Mouse (Mus musculus) left cerebral cortex, postnatal 14 days (tissue): Measurements from ENCODE around the gene Tbc1d30. TPM values are rescaled to one million over a fixed set of nuclear protein-coding genes. Genes with fewer than 3 reads are reported as not detected.

Experiments
- DNase-seq, 2 experiments: peaks; one replicate each; pipeline ENCODE4 v3.0.0; 2021 to 2022; ENCODE audit warnings: low spot score in 2 of 2, mixed read lengths in 1 of 2
- intact Hi-C: fragments of 180-260 bp; cut with DNase I; formaldehyde crosslinking; loops from one replicate; pipeline ENCODE4 v1.15.1; 2025
- total RNA-seq, 2 experiments: library from RNA; stranded (reverse); gene quantifications; 2 replicates each; pipeline ENCODE4 v1.2.3; 2021

Gene Tbc1d30
- total RNA-seq, 2 experiments from 2014 or later: 72.0 to 79.1 TPM

- DNase-seq: no peak
- intact Hi-C loops: no loop called here
Observed at GRCm38 (mm10) chr10:121289970-121290681, 61.0 kb downstream of the Tbc1d30 start.

DNA sequence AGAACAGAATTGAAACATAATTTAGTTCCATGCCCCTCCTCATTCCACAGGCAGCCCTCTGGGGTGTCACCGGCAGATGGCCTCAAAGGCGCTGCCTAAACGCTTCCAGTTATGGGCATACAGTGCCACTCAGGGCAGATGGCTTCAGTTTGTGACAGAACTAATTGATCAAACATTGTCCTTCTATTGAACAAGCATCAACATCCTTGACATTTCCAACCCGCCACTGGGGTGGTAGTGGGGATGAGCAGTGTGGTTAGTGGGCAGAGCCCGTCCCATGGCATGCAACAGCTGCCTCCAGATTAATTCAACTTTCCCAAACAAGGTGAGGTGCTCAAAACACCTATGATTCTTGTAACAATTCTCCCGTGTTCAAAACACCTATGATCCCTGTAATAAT lies 68.2 kb downstream of the Tbc1d30 start:
- DNase-seq: no peak
- intact Hi-C loops: no loop called here

DNA sequence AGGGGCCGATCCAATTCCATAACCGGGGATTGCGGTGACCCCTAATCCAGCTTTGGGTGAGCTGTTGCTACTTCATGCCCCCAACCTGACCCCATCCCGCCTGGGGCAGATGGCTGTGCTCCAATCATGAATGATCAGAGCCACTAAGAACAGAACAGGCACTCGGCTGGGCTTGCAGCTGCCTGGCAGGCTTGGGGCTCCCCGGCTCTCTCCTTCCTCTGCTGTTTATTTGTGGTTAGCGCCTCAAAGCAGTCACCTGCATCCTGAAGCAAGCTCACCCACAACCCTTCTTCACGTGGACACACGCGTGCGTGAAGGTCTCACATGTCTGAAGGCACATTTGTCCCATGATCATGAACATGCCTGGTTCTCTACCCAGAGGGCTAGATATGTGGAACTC lies 68.6 kb downstream of the Tbc1d30 start:
- no peak for DNase-seq
- intact Hi-C loops: no loop called here

DNA sequence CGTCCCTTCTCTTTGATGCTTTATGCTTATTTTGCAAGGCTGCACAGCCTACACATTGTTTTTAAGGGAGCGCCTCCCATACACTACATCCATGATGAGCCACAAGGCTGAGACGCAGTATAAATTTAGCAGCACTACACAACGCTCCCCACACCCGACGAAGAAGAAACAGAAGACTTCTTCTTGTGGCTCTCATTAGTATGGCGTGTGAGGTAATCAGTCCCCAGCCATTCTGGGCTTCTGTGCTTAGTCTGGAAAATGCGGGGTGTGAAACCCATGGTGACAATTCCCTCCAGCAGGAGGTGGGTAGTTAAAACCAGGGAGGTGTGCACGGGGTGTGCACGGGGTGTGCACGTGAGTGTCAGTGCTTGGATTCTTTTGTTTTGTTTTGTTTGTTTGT lies 70.1 kb downstream of the Tbc1d30 start:
- intact Hi-C loops: no loop called here
- DNase-seq: peak; percentile 68 to 85

- no peak for DNase-seq
- intact Hi-C loops: no loop called here
Observed at GRCm38 (mm10) chr10:121277022-121277471, 74.0 kb downstream of the Tbc1d30 start.

GRCm38 (mm10) chr10:121274964-121275363 lies 76.1 kb downstream of the Tbc1d30 start:
- DNase-seq: no peak
- intact Hi-C loops: no loop called here

DNA sequence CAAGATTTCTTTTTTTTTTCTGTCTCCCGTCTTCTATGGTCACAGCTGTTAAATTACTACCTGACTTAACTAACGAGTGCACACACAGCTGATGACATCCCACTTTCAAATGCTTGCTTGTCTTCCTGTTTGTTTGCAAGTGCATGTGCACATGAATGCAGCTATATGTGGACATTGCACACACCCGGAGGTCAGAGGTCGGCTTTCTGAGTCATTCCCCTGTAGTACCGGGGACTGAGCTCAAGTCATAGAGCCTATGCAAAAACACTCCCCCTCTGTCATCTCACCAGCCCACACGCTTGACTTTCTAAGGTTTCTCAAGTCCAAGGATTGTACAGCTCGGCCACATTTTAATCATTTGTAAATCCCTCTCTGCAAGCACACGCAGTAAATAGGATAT lies 80.1 kb downstream of the Tbc1d30 start:
- no peak for DNase-seq
- intact Hi-C loops: no loop called here

DNA sequence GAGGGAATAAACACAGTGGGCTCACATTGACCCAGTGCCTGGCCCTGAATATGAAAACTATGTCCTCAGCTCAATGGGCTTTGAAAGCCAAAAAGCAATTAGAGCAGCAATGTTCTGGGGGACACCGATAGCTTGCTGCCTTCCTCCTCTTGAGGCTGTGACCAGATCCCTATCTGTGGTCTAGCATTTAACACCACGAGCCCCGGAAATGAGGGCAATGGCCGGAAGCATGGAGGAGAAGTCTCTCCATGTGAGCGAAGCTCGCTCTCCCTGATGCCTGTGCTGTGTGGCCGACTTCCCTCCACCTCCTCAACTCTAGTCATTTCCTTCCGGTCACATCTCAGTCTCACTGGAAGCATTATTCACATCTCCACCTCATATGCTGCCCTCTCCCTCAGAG lies 82.3 kb downstream of the Tbc1d30 start:
- intact Hi-C loops: no loop called here
- no peak for DNase-seq

DNA sequence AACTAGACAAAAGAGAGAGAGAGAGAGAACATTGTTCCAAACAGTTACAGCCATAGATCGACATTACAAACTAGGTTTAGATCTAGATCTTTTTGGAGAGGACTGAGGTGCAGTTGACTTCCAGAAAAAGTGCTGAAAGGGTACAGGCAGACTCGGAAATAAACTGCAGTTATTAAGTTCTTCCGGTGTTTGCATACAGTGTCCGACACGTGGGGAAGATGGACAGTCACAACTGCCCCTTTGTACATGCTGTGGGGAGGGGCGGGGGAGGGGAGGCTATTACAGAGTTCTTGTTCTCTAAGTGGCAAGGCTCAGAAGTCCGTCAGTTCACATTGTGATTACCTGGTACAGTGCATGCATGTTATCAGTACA lies 86.9 kb downstream of the Tbc1d30 start:
- intact Hi-C loops: no loop called here

DNA sequence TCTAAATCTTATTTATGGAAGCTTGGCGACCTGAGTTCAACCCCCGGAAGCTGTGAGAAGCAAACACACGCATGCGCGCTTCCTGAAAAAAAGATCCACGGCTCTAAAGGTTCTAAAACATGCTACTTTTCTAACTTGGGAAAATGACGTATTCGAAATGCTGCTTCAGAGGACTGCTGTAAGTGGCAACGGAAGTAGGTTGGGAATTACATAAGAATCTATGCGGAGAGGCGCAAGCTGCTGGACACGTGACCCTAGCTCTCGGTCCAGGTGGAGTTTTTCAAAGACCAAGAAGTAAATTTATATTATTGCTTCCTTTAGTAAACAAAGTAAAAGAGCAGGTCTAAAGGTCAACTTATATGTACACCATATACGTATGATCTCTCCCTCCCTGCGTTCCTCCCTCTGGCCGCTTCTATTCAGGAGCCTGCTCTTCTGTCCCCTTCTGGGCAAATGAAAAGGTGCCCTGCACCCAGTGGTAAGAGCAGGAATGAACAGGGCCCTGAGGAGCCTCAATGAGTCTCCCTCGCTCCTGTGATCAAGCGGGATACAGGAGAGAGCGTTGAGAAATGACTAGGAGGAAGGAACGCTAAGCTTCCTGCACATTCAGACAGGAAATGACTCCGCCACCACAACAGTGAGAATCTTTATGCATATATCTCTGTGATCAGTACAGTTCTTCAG lies 87.4 kb downstream of the Tbc1d30 start:
- intact Hi-C loops: no loop called here
- DNase-seq: peak; percentile 35 to 68

More for the DNA sequence above, 86.9 kb downstream of the Tbc1d30 start:
- no peak for DNase-seq

GRCm38 (mm10) chr10:121262206-121262605 lies 88.9 kb downstream of the Tbc1d30 start:
- DNase-seq: no peak
- intact Hi-C loops: no loop called here

- intact Hi-C loops: no loop called here
- DNase-seq: no peak
Observed at GRCm38 (mm10) chr10:121261036-121261592, 90.0 kb downstream of the Tbc1d30 start.

DNA sequence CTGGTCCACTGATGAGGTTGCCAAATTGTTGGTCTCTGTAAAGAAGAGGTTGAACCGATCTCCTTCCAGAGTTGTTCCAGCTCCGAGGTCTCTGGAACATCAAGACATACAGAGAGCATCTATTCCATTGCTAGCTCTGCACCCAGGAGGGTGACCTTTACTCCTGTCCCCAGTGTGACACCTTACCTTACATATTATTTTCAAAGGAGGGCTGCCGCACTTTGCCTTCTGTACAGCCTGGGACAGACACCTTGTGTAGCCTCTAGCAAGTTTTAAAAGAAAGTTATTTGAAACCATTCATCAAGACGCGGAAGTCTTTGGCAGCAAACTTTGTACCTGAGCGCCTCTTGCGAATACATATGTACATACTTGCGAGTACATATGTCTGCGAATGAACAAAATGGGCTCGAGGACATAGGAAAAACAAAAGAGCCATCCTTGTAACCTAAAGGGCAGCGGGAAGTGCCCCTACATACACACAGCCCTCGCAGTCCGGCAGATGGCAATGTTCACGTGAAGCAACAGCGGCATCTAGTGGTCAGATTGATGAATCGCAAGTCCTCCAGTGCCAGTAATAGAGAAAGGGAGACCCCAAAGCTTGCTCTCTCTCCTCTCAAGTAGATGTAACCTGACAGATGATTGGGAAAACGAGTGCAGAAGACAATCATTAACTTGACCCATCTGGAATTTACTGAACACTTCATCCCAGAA lies 94.8 kb downstream of the Tbc1d30 start:
- peak; percentile 43 to 72 for DNase-seq
- intact Hi-C loops: loop anchor here (5.0 to 10.0 kb wide), 4 partner anchors 224 to 1011 kb away; partner anchors contain the start of gene Wif1

DNA sequence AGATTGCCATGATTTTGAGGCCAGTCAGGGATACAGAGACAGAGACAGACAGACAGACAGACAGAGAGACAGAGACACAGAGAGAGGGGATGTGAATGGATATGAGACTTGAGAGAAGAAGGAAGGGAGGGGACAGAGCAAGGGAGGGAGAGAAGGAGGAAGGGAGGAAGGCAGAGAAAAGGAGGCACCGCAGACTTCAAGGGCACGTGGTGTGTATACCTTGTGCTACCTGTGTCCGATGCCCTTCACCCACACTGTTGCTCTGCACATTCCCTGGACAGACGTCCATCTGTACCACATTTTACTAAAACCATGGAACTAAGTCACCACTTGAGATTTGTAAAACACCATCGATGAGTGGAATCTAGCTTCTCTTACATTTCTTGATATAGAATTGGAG lies 95.6 kb downstream of the Tbc1d30 start:
- intact Hi-C loops: loop anchor here (5.0 to 10.0 kb wide), 4 partner anchors 223 to 1011 kb away; partner anchors contain the start of gene Wif1
- DNase-seq: no peak

GRCm38 (mm10) chr10:121254343-121254742 lies 96.7 kb downstream of the Tbc1d30 start:
- DNase-seq: no peak
- intact Hi-C loops: loop anchor here (10.0 kb wide), 1 partner anchor 1010 kb away; no protein-coding TSS in a partner anchor

- intact Hi-C loops: loop anchor here (10.0 kb wide), 1 partner anchor 1008 kb away; no protein-coding TSS in a partner anchor
- DNase-seq: no peak
Observed at GRCm38 (mm10) chr10:121252781-121253180, 98.3 kb downstream of the Tbc1d30 start.

DNA sequence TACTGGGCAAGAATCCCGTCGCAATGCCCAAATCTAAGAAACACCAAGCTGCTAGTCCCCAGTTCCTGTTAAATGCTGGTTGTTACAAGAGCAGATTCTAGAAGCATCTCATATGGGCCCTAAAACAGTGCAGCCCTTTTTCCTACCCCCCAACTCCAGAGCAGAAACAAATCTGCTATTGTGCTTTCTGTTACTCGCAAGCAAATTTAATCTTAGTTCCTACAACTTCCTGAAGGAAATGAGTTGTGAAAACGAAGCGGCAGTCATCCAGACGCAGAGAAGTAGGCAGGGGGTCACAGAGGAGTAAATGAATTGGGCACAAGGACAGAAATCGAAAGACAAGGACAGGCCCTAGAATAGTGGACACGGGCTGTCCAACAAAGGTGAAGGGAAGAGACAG lies 99.9 kb downstream of the Tbc1d30 start:
- intact Hi-C loops: loop anchor here (10.0 kb wide), 1 partner anchor 1006 kb away; no protein-coding TSS in a partner anchor
- DNase-seq: no peak

DNA sequence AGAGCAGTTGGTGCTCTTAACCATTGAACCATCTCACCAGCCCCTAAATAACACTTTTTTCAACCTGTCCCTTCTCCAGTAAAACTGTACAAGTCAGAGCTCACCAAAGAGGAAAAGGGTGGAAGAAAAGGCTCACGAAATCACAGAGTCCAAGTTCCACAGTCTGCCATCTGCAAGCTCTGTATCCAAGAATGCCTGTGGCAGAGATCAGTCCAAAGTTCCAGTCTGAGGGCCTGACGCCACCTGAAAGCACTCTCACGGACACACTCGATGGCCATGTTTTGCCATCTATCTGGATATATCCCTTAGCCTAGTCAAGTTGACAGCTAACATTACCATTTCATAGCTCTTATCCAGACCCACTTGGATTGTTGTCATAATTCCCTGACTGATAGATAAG lies 101.3 kb downstream of the Tbc1d30 start:
- no peak for DNase-seq
- intact Hi-C loops: loop anchor here (10.0 kb wide), 1 partner anchor 1005 kb away; no protein-coding TSS in a partner anchor

- intact Hi-C loops: no loop called here
Observed at GRCm38 (mm10) chr10:121247545-121247944, 103.5 kb downstream of the Tbc1d30 start.

GRCm38 (mm10) chr10:121246971-121247370 lies 104.1 kb downstream of the Tbc1d30 start:
- DNase-seq: no peak
- intact Hi-C loops: no loop called here

More at GRCm38 (mm10) chr10:121247545-121247944, 103.5 kb downstream of the Tbc1d30 start:
- DNase-seq: no peak
